In genomic region chr4:147821414-147821813, GRCm38 (mm10) we compare ENCODE assay signal across 8 mouse cellular contexts. TPM values are rescaled to one million over a fixed set of nuclear protein-coding genes. Genes with fewer than 3 reads are reported as not detected.
DNase-seq lines count a peak whose midpoint lies in the region; ATAC-seq and TF ChIP-seq lines count a peak whose summit lies in the region.
"Not testable (repeated sequence)": the region's sequence is repeated elsewhere in the genome, so short reads cannot be mapped to it uniquely, and the experiment has no call there.
"Had no signal": no experiment of that assay in that cellular context is flagged by ENCODE, and none has a peak within 500 bp of the region (broad histone marks: within the 10 kb centered on the region; RNA-seq: fewer than 3 reads in every experiment).

No protein-coding gene starts in this region.

- H3K27me3 ChIP-seq in hindbrain, embryonic 11.5 days (ENCODE audit: control insufficient read depth, insufficient read depth, low read length); liver, postnatal 0 days (ENCODE audit: insufficient read depth, low read length); midbrain, embryonic 12.5 days: not testable (repeated sequence)

- TF ChIP-seq CTCF in liver, postnatal 0 days (IDR thresholded peaks at IDR 0.05; ENCODE audit: low read depth) = 0 out of 2 replicates have a peak, but pooled peaks have one; percentile 11

- H3K27ac ChIP-seq in hindbrain, embryonic 11.5 days (ENCODE audit: low read depth, low read length); liver, postnatal 0 days (ENCODE audit: low read depth); midbrain, embryonic 12.5 days (replicated peaks): not testable (repeated sequence)

- TF ChIP-seq EP300 in liver, postnatal 0 days (IDR thresholded peaks at IDR 0.05; ENCODE audit: low read depth) = not testable (repeated sequence)

- H3K9ac ChIP-seq in hindbrain, embryonic 11.5 days (ENCODE audit: low read depth, low read length); liver, postnatal 0 days (replicated peaks); midbrain, embryonic 12.5 days (replicated peaks): not testable (repeated sequence)

- H3K9me3 ChIP-seq in hindbrain, embryonic 11.5 days (ENCODE audit: control insufficient read depth, low read length) = peaks cover 20% of the 10 kb centered on the region; the same call in 1 of the 2 replicates
- H3K9me3 ChIP-seq in liver, postnatal 0 days (ENCODE audit: low read length) = peaks cover 30% of the 10 kb centered on the region
- peaks cover 64% of the 10 kb centered on the region for H3K9me3 ChIP-seq in midbrain, embryonic 12.5 days

- 0 out of 2 replicates have a peak, but pooled peaks have one; percentile 54 for ATAC-seq in common myeloid progenitor, adult 5-6 weeks (replicated peaks; ENCODE audit: low read depth, poor library complexity, severe bottlenecking)
- ATAC-seq in granulocyte monocyte progenitor cell, adult 5-6 weeks (replicated peaks; ENCODE audit: poor library complexity, severe bottlenecking) = peak; percentile 58; the same call in 1 of the 2 replicates
- ATAC-seq in hindbrain, embryonic 11.5 days (ENCODE audit: low FRiP score) = 0 out of 2 replicates have a peak, but pooled peaks have one; percentile 17
- ATAC-seq in liver, postnatal 0 days = not testable (repeated sequence)
- ATAC-seq in megakaryocyte progenitor cell, adult 5-6 weeks (replicated peaks; ENCODE audit: poor library complexity) = 0 out of 2 replicates have a peak, but pooled peaks have one; percentile 34
- 0 out of 2 replicates have a peak, but pooled peaks have one; percentile 9 for ATAC-seq in midbrain, embryonic 12.5 days (ENCODE audit: low FRiP score, low read depth)

- not testable (repeated sequence) for DNase-seq in hindbrain, embryonic 11.5 days (ENCODE audit: low spot score); liver, postnatal 0 days

- H3K36me3 ChIP-seq in hindbrain, embryonic 11.5 days (ENCODE audit: control insufficient read depth, insufficient read depth, low read length) = peaks cover 11% of the 10 kb centered on the region
- H3K36me3 ChIP-seq in liver, postnatal 0 days (replicated peaks; ENCODE audit: insufficient read depth, low read length) = not testable (repeated sequence)
- H3K36me3 ChIP-seq in midbrain, embryonic 12.5 days = peaks cover 44% of the 10 kb centered on the region

- H3K4me1 ChIP-seq in hindbrain, embryonic 11.5 days (replicated peaks; ENCODE audit: control insufficient read depth, insufficient read depth, low read length); liver, postnatal 0 days (ENCODE audit: insufficient read depth); midbrain, embryonic 12.5 days: not testable (repeated sequence)

- not testable (repeated sequence) for H3K4me2 ChIP-seq in hindbrain, embryonic 11.5 days (replicated peaks; ENCODE audit: low read depth, low read length); liver, postnatal 0 days (ENCODE audit: low read depth, low read length); midbrain, embryonic 12.5 days (replicated peaks)

- H3K4me3 ChIP-seq in hindbrain, embryonic 11.5 days (ENCODE audit: low read depth, low read length); liver, postnatal 0 days (ENCODE audit: low read depth, low read length); midbrain, embryonic 12.5 days: not testable (repeated sequence)

- WGBS in hindbrain, embryonic 11.5 days = 90% methylated on average over 3 of the region's 3 CpGs
- WGBS in liver, postnatal 0 days (ENCODE audit: insufficient replicate concordance) = 79% methylated on average over 3 of the region's 3 CpGs
- WGBS in midbrain, embryonic 12.5 days = 88% methylated on average over 3 of the region's 3 CpGs

RNA-seq across cellular contexts. Expression of gene Zfp984, which starts 11.8 kb away (rescaled TPM):
- 40.0 and 50.5 TPM in 2 replicates for total RNA-seq in common myeloid progenitor, adult 5-6 weeks (2017)
- 30.4 and 34.9 TPM in 2 replicates for total RNA-seq in granulocyte monocyte progenitor cell, adult 5-6 weeks (2014; fragmentation: Nextera tagmentation)
- total RNA-seq in granulocyte monocyte progenitor cell, adult 5-6 weeks (2017) = 31.6 and 37.0 TPM in 2 replicates
- 7.9 and 8.6 TPM in 2 replicates for polyA plus RNA-seq in hindbrain, embryonic 11.5 days (2014; fragmentation: Nextera tagmentation; extraction: Ambion mirVana)
- 2.5 and 2.8 TPM in 2 replicates for polyA plus RNA-seq in liver, postnatal 0 days (2015; fragmentation: Nextera tagmentation; extraction: Ambion mirVana)
- 51.5 and 60.9 TPM in 2 replicates for total RNA-seq in megakaryocyte progenitor cell, adult 5-6 weeks (2015)
- 26.6 and 29.0 TPM in 2 replicates for total RNA-seq in megakaryocyte progenitor cell, adult 5-6 weeks (2017)
- 5.8 and 6.0 TPM in 2 replicates for polyA plus RNA-seq in midbrain, embryonic 12.5 days (2016; fragmentation: Nextera tagmentation; extraction: Ambion mirVana)
- polyA plus RNA-seq: adrenal gland, adult 2 months had no signal

RNA-seq across cellular contexts. Expression of gene Zfp933, which starts 26.8 kb away (rescaled TPM):
- total RNA-seq in common myeloid progenitor, adult 5-6 weeks (2017) = 8.2 and 8.4 TPM in 2 replicates
- 15.2 and 18.2 TPM in 2 replicates for total RNA-seq in granulocyte monocyte progenitor cell, adult 5-6 weeks (2014; fragmentation: Nextera tagmentation)
- total RNA-seq in granulocyte monocyte progenitor cell, adult 5-6 weeks (2017) = 8.5 and 10.4 TPM in 2 replicates
- polyA plus RNA-seq in hindbrain, embryonic 11.5 days (2014; fragmentation: Nextera tagmentation; extraction: Ambion mirVana) = 5.5 and 7.3 TPM in 2 replicates
- 1.6 and 1.7 TPM in 2 replicates for polyA plus RNA-seq in liver, postnatal 0 days (2015; fragmentation: Nextera tagmentation; extraction: Ambion mirVana)
- 8.3 and 9.5 TPM in 2 replicates for total RNA-seq in megakaryocyte progenitor cell, adult 5-6 weeks (2015)
- 6.1 and 8.6 TPM in 2 replicates for total RNA-seq in megakaryocyte progenitor cell, adult 5-6 weeks (2017)
- polyA plus RNA-seq in midbrain, embryonic 12.5 days (2016; fragmentation: Nextera tagmentation; extraction: Ambion mirVana) = 4.9 and 6.7 TPM in 2 replicates

RNA-seq across cellular contexts. Expression of gene Miip, which starts 47.2 kb away (rescaled TPM):
- total RNA-seq in common myeloid progenitor, adult 5-6 weeks (2017) = 23.4 and 50.9 TPM in 2 replicates
- 45.9 and 58.8 TPM in 2 replicates for total RNA-seq in granulocyte monocyte progenitor cell, adult 5-6 weeks (2014; fragmentation: Nextera tagmentation)
- 33.8 and 36.0 TPM in 2 replicates for total RNA-seq in granulocyte monocyte progenitor cell, adult 5-6 weeks (2017)
- polyA plus RNA-seq in hindbrain, embryonic 11.5 days (2014; fragmentation: Nextera tagmentation; extraction: Ambion mirVana) = 32.9 and 36.7 TPM in 2 replicates
- polyA plus RNA-seq in liver, postnatal 0 days (2015; fragmentation: Nextera tagmentation; extraction: Ambion mirVana) = 17.5 and 19.0 TPM in 2 replicates
- total RNA-seq in megakaryocyte progenitor cell, adult 5-6 weeks (2015) = 34.1 and 40.2 TPM in 2 replicates
- 43.6 and 50.4 TPM in 2 replicates for total RNA-seq in megakaryocyte progenitor cell, adult 5-6 weeks (2017)
- 53.2 and 61.8 TPM in 2 replicates for polyA plus RNA-seq in midbrain, embryonic 12.5 days (2016; fragmentation: Nextera tagmentation; extraction: Ambion mirVana)
- polyA plus RNA-seq: G1E had no signal

RNA-seq across cellular contexts. Expression of gene Fv1, which starts 47.4 kb away (rescaled TPM):
- total RNA-seq in common myeloid progenitor, adult 5-6 weeks (2017) = 17.2 and 25.1 TPM in 2 replicates
- total RNA-seq in granulocyte monocyte progenitor cell, adult 5-6 weeks (2014; fragmentation: Nextera tagmentation) = 7.1 TPM in 1 of 2 replicates, not detected in the other
- 13.5 and 16.2 TPM in 2 replicates for total RNA-seq in granulocyte monocyte progenitor cell, adult 5-6 weeks (2017)
- 11.8 and 15.3 TPM in 2 replicates for polyA plus RNA-seq in hindbrain, embryonic 11.5 days (2014; fragmentation: Nextera tagmentation; extraction: Ambion mirVana)
- polyA plus RNA-seq in liver, postnatal 0 days (2015; fragmentation: Nextera tagmentation; extraction: Ambion mirVana) = 0.90 TPM in 2 replicates
- total RNA-seq in megakaryocyte progenitor cell, adult 5-6 weeks (2015) = 4.2 and 5.3 TPM in 2 replicates
- total RNA-seq in megakaryocyte progenitor cell, adult 5-6 weeks (2017) = 13.4 and 15.9 TPM in 2 replicates
- 15.8 and 16.9 TPM in 2 replicates for polyA plus RNA-seq in midbrain, embryonic 12.5 days (2016; fragmentation: Nextera tagmentation; extraction: Ambion mirVana)
- total RNA-seq: G1E had no signal
- polyA plus RNA-seq: G1E had no signal
